Mouse (Mus musculus): ENCODE results near the gene Gria1.

Gene Gria1

DNA sequence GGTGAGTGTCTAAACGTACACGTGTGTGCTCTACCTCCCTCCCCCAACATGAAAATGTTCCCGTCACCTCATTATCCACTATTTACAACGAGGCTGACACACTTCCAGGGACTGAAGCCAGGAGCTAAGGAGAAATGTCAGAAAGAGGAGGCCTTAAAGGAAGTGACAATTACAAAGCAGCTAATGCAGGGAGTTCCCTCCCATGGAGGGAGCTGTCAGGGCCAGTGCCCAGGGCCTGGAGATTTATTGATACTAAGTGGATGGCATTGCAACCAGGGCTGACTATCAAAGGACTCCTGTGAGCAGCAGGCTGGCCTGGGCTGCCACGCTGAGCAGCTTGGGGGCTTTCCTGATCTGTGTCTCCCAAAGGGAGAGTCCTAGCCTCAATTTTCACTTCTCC lies 163.0 kb downstream of the Gria1 start:
- no peak for DNase-seq (ENCODE audit: low spot score)

DNA sequence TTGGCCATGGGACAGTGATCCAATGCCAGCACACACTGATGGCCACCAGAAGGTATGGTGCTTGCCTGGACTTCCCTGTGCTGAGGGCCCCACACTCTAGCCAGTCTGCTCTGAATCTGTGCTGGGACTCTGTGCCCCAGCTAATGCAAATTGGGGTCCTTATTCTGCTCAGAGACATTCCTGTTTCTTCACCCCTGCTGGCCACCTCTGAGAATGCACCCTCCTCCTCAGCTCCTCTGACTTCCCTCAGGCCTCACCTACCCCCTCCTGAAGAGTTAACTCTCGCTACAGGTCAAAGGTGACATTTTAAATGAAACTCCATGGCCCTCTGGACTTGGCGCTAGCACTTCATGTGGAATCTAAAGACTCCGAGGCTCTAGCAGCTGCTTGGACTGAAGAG lies 165.4 kb downstream of the Gria1 start:
- DNase-seq (ENCODE audit: low spot score), result no peak

DNA sequence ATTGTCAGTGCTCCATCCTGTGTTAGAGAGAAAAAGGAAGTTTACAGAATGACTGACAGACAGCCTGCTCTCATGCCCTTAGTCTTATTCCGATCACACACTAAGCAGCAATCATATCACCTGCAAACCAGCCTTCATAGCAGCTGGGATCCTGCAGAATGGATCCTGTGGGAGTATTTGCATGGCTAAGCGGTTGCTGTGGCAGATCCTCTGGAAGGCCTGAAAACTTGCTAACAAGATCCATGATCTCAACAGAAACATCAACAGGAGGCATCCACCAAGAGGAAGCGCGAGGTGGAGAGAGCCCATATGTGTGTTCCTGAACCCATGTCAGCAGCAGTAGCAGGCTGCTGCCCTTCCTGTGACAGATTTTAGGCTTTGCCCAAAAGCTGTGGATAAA lies 173.0 kb downstream of the Gria1 start:
- no peak for DNase-seq (ENCODE audit: low spot score)

DNA sequence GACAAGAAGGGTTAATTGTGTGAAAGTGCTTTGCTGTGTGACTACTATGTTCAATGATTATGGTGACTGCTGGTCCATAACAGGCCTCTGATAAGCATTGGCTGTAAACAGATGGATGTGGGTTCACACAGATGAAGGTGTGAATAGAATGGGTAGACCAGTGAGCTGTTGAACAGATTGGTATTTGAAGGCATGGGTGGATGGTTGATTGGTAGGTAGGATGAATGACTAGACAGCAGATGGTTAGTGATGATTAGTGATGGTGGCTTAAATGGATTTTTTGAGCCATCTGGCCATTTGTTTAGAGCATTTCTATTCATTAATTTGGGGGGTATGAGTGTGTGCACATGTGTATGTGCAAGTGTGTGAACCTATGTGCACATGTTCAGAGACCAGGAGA lies 173.9 kb downstream of the Gria1 start:
- no peak for DNase-seq (ENCODE audit: low spot score)

DNA sequence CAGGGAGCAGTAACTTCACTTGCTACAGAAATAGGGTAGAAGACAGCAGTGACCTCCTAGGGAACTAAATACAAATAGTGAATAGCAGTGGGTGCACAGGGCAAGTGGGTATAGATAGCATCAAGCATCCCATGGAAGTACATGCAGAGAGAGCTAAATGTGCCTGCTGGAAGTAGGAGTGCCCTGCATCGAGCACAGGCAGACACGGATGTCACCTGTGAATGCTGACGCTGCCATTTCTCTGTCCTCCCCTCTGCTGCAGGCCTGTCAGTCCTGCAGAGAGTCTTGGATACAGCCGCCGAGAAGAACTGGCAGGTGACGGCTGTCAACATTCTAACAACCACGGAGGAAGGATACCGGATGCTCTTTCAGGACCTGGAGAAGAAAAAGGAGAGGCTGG lies 178.2 kb downstream of the Gria1 start:
- no peak for DNase-seq (ENCODE audit: low spot score)

DNA sequence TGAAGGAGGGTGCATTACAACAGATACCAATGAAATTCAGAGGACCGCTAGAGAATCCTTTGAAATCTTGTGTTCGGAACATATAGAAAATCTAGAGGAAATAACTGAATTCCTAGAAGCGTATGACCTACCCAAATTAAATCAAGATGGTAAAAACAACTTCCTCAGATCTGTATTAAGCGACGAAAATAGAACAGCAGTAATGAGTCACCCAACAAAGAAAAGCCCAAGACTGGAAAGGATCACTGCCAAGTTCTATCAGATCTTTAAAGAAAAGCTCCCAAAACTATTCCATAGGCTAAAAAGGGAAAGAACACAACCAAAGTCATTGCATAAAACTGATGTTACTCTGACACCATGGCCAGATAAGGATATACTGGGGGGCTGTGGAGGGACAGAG lies 183.6 kb downstream of the Gria1 start:
- no peak for DNase-seq (ENCODE audit: low spot score)

DNA sequence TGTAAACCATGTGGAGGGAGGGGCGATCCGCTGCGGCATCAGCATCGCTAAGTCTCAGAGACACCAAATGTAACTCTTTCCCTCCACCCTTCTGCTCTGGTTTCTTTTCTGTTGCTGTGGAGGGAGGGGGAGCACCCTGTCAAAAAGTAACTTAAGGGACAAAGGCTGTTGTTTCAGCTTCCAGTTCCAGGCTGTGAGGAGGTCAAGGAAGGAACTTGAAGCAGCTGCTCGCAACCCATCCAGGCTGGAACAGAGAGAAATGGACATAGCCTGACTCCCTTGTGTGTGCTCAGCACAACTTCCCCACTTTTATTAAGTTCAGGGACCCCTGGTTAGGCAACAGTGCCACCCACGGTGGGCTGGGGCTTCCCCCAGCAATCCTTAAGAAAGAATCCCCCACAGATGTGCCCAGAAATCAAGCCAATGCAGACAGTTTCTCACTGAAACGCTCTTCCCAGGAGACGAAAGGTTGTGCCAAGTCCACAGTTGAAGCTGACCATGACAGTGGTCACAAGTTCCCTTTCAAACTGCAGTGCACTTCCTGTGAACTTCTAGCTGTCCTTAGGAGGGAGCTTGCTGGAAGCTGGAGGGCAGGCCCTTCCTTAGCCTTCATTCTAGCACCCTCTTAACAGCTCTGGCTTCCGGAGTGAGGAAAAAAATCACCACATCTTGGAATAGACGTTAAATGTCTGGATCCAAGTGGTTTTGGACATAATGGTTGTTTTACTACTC lies 190.2 kb downstream of the Gria1 start:
- DNase-seq (ENCODE audit: low spot score), result no peak

DNA sequence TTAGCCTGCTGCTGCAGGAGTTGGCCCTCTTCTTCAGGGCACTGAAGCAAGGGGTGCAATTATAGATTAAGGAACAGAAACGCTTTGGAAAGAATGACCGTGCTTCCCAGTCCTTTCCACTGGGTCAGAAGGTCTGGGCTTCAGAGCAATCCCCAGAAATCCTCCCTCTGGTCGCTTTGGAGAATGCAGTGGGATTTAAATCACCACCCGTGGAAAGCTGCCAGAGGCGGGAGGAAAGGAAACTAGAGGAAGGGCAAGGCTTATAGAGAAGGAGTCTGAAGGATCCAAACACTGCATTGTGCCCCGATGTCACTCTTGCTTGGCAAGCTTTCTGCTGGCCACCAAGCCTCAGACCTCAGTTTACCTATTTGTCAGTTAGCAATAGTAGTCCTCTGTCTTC lies 193.2 kb downstream of the Gria1 start:
- DNase-seq (ENCODE audit: low spot score), result no peak

DNA sequence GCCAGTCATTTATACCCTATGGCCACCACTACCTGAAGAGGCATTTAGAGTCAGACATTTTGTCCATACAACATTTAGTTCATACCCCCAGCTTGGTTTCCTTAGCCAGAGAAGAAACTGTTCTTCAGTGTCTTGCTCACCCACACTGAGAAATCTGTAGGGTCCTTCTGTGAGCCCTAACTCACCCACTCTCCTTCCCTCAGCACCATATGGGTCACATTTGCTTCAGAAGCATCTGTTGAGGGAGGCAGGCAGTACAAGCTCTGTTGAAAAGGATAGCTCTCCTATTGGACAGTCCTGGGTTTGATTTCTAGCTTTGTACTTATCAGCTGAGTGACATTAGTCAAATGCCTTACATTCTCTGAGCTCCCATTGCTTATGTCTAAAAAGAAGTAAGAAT lies 196.1 kb downstream of the Gria1 start:
- no peak for DNase-seq (ENCODE audit: low spot score)

DNA sequence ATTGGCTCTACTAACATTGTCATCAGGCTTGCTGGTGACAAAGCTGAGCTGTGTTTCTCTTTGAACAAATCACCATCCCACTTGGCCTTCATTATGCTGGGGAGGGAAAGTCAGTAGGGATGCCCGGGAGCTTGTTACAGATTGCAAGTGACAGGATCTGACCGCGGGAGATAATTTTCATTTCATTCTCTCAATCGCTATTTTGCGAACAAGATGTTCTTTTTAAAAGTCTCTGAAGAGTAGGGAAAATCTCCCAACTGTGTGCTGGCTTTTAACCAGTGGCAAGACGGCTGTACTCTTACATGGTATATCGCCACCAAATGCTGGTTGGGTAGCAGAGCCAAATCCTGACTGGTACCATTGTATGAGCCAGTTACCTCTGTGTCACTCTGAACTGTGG lies 202.9 kb downstream of the Gria1 start:
- DNase-seq (ENCODE audit: low spot score), result no peak

DNA sequence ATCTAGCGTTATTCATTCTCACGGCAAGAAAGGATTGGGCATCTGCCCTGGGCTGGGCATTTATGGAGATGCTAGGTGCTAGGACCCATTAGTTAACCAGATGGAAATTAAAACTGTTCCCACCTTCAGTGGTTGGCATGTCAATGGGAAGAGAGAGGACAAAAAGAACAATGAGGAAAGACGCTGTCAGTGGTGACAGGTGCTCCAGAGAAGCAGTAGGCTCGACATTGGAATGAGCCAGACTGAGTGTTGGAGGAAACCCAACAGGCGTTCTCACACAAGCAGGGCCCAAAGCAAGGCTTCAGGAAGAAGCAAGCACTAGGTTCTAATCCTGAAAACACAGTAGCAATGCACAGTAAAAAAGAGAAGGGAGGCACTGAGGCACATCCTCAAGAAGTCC lies 203.4 kb downstream of the Gria1 start:
- no peak for DNase-seq (ENCODE audit: low spot score)

DNA sequence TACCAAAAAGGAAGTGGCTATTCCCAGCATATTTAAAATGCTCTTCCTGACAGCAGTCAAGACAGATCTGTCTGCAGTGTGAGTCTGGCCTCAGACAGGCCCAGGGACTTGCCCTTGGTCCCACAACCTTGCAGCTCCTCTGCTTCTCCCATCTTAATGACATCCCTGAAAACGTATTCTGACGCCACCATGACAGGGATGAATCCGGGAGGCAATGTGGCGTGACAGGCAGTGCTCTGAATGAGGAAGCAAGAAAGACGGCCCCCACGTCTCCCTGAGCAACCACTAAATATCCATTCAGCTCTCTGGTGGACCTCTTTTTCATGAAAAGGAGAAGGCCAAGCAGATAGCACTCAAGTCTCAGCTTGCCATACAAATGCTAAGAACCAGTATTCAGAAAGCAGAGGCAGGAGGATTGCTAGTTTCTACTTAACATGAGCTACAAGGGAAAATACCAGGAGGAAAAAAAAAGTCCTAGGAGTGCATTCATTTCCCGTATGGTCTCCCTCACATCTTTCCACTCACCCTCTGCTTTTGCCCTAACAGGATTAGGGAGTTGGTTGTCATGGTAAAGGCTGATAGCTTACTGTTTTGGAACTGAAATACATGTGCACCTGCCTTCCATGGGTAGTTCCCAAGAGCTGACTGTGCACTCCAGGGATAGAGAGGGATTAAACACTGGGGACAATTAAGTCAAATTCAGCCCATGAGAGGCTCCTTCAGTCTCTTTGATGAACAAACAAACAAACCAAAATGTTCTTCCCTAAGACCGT lies 211.8 kb downstream of the Gria1 start:
- DNase-seq (ENCODE audit: low spot score), result no peak

DNA sequence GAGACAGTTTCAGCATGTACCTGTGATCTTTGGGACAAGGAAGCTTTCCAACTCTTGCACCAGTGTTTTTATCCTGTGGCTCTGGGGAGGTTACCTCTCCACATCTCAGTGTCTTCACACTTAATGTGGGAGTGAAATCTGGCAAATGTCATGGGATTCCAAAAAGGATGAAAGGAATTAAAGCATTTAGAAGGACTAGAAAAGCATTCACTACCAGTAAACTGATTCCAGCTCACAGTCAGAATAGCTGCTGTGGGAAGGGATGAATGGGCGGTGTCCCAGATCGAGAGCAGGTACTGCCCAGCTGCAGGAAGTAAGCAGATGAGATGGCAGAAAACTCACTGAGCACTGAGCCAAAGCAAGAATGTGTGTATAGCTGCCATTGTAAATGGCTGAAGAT lies 224.3 kb downstream of the Gria1 start:
- DNase-seq (ENCODE audit: low spot score), result no peak

DNA sequence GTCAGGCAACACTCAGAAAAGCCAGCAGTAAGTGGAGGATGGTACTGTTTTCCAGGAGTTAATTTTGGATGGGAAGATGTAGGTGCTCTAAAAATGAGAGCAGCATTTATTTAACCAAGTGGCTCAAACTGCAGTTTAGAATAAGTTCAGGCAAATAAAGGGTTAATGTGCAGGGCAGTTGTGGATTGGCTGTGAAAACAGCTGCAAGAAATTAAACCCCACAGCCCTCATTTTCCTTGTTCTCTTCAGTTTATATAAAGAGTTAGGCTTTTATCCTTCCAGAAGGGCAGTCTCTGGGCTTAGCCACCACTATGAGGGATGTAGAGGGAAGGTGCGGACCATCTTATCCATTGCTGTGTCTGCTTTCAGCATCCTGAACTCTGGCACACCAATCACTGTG lies 225.2 kb downstream of the Gria1 start:
- no peak for DNase-seq (ENCODE audit: low spot score)

DNA sequence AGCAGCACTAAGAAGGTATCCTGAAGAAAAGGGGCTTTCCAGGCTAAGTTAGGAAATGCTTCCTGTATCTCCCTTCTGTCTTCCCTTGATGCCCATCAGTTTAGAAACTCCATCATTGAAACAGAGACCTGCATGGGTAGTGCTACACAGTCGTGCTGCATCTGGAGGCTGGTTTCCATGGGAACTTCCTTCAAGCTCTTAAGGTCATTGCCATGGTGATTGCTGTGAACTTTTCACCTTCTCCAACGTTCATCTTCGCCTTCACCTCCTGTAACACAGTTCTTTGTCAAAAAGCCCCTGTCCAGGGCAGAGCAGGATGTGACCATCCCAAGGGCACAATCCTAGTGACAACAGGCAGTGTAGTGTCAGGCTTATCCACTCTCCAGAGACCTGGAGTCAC lies 228.6 kb downstream of the Gria1 start:
- no peak for DNase-seq (ENCODE audit: low spot score)

DNA sequence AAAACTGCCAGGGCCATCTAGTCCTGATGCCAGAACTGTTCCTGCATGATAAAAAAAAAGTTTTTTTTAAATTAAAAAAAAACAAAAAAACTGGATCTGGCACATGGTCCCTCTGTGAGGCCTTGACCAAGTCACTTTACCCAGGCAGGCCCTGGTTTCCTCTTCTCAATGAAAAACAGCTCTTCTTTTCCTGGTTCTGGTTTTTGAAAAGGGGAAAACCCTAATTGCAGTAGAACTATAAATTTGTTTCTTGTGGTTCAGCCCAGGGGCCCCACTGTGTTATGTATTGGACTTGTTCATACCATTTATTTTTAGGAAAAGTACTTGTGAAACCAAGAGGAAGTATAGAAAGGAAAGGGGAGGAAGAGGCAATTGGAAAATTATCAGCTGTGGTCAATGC lies 232.6 kb downstream of the Gria1 start:
- DNase-seq (ENCODE audit: low spot score), result no peak

DNA sequence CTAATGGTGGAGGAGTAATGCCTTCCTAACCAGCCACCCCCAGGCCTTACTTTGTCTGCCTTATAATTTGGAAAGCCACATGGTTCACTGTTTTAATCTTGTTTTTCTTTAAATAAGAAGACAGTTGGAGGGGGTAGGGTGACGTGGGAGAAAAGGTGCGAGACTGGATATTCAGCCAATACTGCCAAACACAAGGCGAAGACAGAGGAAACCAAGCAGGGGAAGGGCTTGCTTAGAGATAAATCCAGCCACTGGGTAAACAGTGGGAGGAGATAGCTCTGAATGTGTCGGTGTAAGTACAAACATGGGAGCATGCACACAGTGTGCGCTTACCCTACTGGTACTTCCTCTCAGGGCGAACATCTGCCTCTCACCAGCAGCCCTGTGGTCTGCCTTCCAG lies 233.4 kb downstream of the Gria1 start:
- DNase-seq (ENCODE audit: low spot score), result no peak

DNA sequence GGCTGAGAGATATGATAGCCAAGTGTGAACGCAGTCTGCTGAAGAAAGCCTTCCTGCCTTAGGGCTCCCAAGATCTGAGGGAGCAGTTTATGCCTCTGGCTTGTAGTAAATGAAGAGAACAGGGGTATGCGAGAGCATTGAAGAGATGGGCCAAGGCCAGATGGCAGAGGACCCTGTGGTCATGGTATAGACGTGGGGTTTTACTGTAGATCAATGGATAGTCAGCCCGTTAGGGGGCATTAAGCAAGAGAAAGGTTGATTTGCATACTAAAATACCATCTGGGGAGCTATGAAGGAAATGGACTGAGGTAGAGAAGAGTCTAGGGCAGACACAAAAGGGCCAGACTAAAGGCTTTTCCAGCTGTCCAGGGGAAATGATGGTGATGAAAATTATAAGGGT lies 237.7 kb downstream of the Gria1 start:
- no peak for DNase-seq (ENCODE audit: low spot score)

DNA sequence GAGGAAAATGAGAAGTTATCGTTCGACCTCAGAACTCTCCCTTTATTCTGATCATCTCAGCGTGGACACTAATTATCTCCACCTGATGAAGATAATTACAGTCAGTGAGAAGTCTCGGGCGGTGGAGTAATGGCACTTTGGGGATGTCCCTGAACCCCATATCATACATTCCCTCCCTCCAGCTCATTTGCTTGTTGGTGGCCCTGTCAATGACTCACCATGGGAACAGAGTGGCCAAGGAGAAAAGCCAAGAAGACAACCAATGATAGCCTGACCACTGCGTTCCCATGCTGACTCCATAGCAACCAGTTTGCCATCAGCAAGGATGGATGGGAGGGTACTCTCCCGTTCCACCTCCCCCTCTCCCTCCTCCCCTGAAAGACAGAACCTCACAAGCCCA lies 238.9 kb downstream of the Gria1 start:
- DNase-seq (ENCODE audit: low spot score), result no peak

DNA sequence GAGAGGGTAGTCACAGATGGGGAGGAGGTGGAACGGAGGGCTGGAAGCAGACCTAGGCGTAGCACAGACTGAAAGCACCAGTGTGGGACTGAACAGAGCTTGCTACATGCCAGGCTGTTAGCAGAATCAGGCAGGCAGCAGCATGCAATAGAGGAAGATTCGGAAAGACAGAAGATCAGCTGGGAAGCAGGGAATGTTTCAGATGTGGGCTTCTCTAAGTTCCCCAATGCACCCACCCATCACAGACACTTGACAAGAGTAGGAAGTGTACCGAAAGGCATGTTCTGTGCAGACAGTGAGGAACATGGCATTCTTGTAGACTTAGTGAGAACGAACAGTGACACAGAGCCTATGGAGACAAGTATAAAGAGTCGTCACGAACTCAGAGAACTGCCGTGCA lies 260.5 kb downstream of the Gria1 start:
- no peak for DNase-seq (ENCODE audit: low spot score)

DNA sequence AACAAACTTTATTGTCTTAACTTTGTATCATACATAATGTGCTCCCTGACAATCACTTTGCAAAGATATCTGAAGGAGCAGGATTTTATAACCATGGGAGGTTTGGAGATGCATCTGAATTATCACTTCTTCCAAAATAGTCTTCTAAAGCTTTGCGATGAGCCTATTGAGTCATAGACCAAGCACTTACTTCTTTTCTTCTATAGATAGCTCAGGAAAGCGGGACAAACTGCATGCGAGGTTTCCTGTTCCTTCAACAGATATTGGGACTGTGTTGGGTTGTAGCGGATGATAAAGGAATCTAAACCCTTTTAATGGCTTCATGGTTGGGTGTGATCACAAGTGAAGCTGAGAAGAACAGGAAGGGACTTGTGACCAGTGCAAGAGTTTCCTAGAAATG lies 263.5 kb downstream of the Gria1 start:
- no peak for DNase-seq (ENCODE audit: low spot score)

DNA sequence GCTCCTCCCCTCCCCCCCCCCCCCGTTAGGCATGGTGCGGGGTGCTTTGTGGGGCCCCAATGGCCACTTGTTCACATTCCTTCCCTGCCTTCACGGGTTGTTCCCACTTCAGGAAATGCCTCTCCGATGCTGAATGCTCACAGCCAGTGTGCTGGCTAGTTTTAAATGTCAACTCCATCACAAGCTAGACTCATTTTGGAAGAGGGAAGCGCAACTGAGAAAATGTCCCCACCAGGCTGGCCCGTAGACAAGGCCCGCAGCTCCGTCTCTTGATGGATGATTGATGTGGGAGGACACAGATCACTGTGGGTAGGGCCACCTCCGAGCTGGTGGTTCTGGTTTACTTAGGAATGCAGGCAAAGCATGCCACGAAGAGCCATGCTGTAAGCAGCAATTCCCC lies 266.9 kb downstream of the Gria1 start:
- DNase-seq (ENCODE audit: low spot score), result no peak

DNA sequence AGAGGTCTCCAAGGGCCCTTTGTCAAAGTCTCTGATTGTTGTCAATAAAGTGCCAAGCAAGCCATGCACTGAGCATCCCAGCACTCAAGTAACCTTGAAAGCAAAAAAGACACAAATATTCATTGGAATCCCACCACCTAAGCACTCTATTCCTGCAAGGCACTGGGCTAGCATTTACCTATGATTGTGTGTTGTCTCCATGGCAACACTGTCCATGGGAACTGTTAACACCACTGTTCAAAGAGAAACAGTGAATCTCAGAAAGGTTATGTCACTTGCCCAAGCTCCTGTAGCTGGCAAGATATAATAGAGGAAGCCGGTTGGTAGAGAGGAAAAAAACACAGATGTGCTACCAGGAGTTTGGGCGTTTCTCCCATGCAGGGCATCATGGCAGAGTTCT lies 274.9 kb downstream of the Gria1 start:
- no peak for DNase-seq (ENCODE audit: low spot score)

DNA sequence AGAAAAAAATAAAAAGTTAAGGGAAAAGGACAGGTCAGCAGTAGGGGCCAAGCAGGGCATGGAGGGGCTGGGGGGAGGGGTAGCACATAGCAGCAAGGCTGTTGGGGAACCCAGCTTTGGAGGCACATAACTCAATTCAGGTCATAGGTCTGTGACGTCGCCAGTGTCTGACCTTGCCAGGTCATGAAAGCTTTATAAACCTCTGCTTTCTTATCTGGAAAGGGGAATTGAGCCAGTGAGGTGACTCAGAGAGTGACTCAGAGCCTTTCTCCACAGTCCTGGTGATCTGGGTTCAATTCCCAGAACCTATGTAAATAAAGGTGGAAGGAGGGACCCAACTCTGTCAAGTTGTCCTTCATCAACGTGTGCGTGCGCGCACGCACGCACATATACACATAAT lies 286.2 kb downstream of the Gria1 start:
- no peak for DNase-seq (ENCODE audit: low spot score)

All from adipocyte (in vitro differentiated cells).